Mouse (Mus musculus): Measurements from ENCODE around the gene Prkce.
A peak's percentile ranks its signal among the peaks of the same experiment; 100 is the strongest.

Gene Prkce

DNA sequence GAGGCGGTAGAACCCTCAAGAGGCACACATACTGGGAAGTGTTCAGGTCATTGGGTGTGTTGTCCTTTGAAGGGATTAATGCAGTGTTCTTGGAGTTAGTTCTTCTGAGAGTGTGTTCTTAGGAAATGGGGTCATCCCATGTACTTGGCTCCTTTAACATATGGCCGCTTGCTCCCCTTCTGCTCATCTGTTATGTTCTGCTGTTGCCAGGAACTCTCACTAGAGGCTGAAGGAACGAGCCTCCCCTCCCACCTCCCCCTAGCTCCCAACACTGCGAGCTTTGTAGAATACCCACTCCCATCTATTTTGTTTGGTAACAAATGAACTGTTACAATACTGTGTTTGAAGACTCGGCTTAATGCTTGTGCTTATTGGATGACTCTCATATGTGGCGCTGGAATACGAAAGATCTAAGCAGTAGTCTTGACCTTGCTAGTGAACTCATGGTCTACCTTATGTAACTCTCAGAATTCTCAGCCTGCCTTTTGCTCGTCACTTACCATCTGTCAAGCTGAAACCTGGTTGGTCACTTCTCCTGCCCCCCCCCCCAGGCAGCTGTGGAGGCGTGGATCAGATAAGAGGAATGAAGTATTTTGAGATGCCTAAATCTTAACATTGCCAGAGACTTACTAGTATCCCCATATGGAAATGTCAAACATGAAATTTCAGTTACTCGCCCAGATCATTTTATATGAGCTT lies 58.1 kb downstream of the Prkce start:
- DNase-seq (ENCODE audit: low spot score), result no peak

GRCm38 (mm10) chr17:86226198-86226597 lies 58.6 kb downstream of the Prkce start:
- DNase-seq (ENCODE audit: low spot score), result no peak

DNA sequence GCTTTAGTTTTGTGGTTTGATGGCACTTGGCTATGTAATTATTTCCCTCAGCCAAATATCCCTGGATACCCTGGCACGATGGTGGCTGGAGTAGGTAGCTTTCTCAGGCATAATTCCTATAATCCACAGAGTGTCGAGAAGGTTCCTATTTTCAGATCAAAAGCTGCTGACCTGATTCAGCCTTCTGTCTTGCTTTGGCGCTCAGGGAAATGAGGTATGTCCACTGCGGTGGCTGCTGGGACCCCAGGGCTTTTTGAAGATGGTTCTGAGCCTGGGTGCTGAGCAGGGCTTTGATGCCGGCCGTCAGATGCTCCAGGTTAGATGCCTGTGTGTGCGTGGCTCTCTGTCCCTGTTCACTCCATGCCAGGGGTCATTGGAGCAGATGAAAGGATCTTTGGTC lies 59.0 kb downstream of the Prkce start:
- DNase-seq (ENCODE audit: low spot score), result no peak

GRCm38 (mm10) chr17:86227389-86227788 lies 59.8 kb downstream of the Prkce start:
- DNase-seq (ENCODE audit: low spot score), result no peak

GRCm38 (mm10) chr17:86228850-86229249 lies 61.3 kb downstream of the Prkce start:
- DNase-seq (ENCODE audit: low spot score), result no peak

GRCm38 (mm10) chr17:86230141-86230633 lies 62.6 kb downstream of the Prkce start:
- DNase-seq (ENCODE audit: low spot score), result no peak

DNA sequence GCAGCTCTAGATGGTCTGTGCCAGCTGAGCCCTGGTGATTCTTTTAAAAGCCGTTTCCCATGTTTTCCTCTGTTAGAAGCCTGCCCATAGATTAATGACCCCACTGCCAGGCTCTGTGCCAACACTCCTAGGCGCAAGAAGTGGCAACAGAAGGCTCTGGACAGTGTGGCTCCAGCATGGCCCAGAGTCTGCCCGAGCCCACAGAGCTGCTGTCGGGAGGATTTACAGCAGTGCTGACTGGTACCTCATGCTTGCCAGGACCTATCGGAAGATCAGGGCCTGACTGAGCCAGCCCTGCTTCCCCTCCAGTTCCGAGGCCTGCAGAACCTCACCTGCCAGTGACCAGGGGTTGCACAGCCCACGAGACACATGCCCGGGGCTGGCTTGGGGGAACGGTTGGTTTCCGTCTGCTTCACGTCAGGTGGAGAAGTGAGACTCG lies 64.2 kb downstream of the Prkce start:
- peak; percentile 91 for DNase-seq (ENCODE audit: low spot score)

GRCm38 (mm10) chr17:86232248-86232647 lies 64.7 kb downstream of the Prkce start:
- no peak for DNase-seq (ENCODE audit: low spot score)

- no peak for DNase-seq (ENCODE audit: low spot score)
Measured at GRCm38 (mm10) chr17:86234587-86235150, 67.1 kb downstream of the Prkce start.

DNA sequence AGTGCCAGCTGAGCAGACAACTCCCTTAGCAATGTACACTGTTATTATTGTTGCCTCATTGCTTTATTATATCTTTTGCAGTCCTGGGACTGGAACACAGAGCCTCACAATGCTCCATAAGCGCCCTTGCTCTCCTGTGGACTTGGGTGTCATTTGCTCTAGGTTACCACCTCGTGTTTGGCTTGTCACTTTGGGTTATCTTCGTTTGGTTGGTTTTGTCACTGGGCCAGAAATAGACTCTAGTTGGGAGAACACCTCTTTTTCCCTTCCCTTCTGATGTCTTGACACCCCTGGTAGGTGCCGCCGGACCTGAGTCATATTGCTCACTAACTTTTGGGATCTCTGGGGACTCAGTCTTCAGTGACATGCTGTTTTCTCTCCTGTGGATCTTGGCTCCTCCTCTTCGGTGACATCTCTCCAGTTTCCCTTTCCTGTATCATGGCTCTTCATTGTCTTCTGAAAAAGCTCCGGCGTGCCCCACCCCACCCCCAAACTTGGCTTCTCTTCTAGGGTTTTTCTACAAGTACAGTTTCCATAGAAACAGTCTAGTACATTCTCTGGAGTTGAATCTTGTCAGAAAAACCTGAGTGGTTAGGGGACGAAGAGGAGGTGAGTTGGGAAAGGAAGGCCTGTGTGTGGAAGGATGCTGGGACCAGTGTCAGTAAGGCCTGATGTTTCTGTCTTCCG lies 68.6 kb downstream of the Prkce start:
- no peak for DNase-seq (ENCODE audit: low spot score)

- no peak for DNase-seq (ENCODE audit: low spot score)
Measured at GRCm38 (mm10) chr17:86236861-86237763, 69.5 kb downstream of the Prkce start.

DNA sequence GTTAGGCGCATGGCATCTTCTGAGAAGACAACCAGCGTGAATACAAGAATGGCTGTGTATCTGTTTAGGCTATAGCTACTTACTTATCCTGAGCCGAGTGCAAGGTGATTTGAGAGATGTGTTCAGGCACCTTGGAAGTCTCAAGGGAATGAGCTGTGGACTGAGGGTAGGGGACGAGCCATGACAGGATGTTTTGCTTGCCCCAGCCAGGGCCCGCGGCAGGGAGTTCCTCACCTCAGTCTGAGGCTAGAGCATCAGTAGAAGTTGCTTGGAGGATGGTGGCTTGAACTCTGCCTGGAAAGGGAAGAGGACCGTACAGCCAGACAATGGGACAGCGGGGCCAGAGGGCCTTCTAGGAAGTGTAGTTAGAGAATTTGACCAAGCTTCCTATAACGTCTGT lies 74.7 kb downstream of the Prkce start:
- DNase-seq (ENCODE audit: low spot score), result no peak

DNA sequence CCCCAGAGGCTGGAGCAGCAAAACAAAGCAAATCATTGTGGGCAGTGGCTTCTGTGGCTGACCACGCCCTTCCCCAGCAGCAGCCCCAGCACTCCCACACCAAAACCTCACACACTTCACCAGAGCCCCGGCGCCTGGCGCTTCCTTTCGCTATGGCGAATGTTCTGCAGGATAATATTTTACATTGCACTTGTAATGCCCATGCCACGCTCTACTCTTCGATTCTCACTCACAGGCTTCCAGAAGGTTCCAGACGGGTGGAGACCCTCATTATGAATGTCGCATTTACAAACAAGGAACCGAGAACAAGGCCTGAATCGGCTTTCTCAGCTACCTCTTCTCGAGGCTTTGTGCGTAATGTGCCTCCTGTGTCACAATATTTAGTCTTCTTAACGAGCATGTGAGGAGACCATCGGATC lies 75.5 kb downstream of the Prkce start:
- no peak for DNase-seq (ENCODE audit: low spot score)

DNA sequence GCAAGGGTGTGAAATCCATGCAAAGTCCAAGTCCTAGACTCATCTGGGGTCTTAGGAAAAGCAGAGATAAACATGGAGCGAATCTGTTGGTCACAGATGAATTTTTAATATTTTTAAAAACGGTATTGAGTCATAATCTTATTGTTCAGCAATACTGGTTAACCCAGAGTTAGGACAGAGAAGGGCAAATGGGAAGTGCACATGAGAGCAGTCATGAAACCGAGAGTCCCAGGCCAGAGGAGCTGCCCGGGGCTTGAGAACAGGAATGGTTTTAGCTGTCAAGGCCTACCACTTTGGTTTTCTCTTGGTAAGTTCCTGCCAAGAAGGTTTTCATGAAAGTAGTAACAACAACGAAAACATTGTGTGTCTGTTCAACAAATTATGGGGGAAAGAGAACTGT lies 76.8 kb downstream of the Prkce start:
- DNase-seq (ENCODE audit: low spot score), result no peak

DNA sequence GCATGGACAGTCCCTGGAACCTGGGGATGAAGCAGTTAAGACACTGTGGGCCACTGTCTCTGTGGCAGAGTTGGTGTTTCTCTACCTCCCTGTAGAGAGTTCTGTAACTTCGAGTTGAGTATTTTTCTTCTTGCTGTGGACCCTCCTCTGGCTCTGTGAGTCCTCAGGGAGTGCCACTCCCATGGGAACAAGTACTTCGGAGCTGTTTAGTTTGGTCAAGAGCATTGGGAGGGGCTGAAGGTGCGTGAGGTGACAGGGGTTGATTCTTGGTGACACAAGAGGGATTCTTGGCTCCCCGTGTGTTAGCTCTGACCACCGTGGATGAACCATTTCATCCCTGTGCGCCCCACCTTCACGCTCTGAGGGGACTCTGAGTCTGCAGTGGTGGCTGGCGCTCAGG lies 81.2 kb downstream of the Prkce start:
- no peak for DNase-seq (ENCODE audit: low spot score)

DNA sequence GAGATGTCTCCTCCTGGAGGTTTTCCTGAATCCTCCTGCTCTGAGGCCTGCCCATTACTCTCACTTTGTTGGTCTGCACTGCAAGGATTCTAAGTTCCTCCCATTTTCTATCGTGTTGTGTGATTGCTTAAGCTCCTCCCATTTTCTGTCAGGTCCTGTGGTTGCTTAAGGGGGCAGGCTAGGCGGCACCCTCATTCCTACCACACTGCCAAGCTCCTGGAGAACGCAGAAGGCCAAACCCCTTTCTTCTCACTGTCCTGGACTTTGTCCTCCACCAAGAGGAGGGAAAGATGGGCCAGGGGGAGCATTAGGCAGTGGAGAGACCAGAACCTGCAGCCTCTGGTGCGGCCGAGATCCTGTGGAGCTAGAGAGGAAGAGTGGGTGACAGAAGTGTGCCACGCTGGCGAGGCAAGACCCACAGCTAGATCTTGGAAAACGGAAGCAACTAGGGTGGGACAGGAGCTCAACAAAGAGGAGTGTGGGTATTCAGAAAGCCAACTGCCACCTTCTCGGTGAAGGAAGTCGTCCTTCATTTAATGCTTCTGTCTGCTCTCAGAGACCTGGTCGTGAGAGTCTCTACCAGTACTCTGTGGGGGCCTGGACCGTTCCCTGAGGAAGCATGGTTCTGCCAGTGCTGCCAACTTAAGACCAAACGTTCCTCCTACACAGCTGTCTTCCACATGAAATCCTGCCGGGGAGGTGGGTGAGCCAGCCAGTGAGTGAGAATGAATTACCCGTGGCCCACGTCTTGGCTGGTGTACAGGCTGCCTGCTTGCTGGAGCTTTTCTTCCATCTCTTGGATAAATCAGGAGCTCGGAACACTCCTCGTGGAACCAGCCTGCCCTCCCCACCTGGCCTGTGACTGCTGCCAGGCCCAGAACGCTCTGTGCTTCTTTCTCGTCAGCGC lies 82.2 kb downstream of the Prkce start:
- DNase-seq (ENCODE audit: low spot score), result no peak

GRCm38 (mm10) chr17:86250406-86250905 lies 82.9 kb downstream of the Prkce start:
- DNase-seq (ENCODE audit: low spot score), result no peak

DNA sequence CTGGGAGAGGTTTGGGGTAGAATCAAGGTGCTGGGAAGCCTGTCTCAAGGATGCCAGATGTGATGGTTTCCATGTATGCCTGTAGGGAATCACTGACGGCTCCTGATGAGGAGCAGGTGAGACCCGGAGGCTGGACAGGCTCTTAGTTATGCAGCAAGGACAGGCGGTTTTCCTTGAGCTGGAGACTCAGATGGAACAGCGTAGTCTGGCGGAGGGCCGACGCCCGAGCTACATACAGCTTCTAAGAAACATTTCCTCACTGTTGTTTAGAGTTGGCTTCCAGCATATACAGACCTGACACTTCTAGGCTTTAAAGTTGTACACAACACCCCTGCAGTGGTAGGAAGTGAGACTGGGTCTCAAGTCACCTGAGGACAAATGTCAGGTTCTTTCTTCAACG lies 86.3 kb downstream of the Prkce start:
- peak; percentile 55 for DNase-seq (ENCODE audit: low spot score)

- DNase-seq (ENCODE audit: low spot score), result peak; percentile 93
Measured at GRCm38 (mm10) chr17:86254285-86254684, 86.7 kb downstream of the Prkce start.

DNA sequence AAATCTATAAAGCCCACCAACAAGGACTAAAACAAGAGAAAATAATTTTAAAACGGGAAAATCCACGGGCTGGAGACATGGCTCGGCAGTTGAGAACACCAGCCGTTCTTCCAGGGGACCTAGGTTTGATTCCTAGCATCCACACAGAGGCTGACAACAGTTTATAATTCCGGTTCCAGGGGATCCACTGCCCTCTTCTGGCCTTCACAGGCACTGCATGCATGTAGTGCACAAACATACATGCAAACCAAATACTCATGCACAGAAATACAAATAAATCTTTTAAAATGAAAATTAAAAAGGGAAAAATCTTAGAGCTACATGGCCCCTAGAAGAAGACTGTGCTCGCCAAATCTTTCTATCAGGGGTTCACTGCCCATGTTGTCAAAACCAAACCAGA lies 87.4 kb downstream of the Prkce start:
- no peak for DNase-seq (ENCODE audit: low spot score)

DNA sequence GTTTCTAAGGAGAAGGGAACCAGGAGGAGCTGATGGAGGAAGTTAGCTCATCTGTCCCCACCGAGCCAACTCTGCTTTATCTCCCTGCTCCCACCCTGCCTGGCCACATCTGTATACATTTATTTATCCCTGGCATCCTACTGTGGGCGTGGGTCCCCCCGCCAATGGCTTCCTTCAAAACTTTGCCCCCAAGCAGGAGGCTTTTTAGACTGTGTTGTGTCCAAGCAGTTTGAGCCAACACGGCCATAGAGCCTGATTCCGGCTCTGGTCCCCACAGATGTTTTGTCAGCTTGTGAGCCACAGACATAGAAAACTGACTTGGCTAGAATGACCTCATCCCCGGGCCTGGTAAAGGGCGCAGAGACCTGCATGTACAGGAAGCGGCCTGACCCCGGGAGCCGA lies 89.1 kb downstream of the Prkce start:
- no peak for DNase-seq (ENCODE audit: low spot score)

Data from MN1 (cell line).